Mouse (Mus musculus) heart, embryonic 14.5 days (tissue): ENCODE measurements at regions not wholly inside any gene's neighbourhood (a gene's known extent, or its start where the extent isn't known, plus 50 kb on each side); places are given as distances from the start of the nearest gene placed in this dataset.

ENCODE experiments used
- ATAC-seq: fragments of 200-750 bp; cut with Nextera tagmentation; 2 replicates; pipeline ENCODE4 v1.8.0; 2017; ENCODE audit warnings: low read depth, moderate TSS enrichment; ENCODE audit not compliant: insufficient number of reproducible peaks, insufficient read depth, low FRiP score
- H3K27ac ChIP-seq, 2 experiments: fragments of 200-500 bp in 1 of 2; fragments of 300-500 bp in 1 of 2; sonication (generic) in 1 of 2; replicated peaks in 1 of 2; 2 replicates each; pipeline ENCODE4 v1.5.1; 2012 to 2014; ENCODE audit warnings: low read depth in 2 of 2, low read length in 2 of 2, control low read depth in 1 of 2, mild to moderate bottlenecking in 1 of 2, mixed read lengths in 1 of 2; ENCODE audit not compliant: control insufficient read depth in 1 of 2, insufficient read depth in 1 of 2
- H3K27me3 ChIP-seq: fragments of 300-500 bp; sonication (generic); 2 replicates; pipeline ENCODE4 v1.6.1; 2014; ENCODE audit warnings: mild to moderate bottlenecking, low read length, control low read depth; ENCODE audit not compliant: control insufficient read depth, insufficient read depth
- H3K36me3 ChIP-seq: fragments of 300-500 bp; sonication (generic); 2 replicates; pipeline ENCODE4 v1.6.1; 2014; ENCODE audit warnings: mild to moderate bottlenecking, control low read depth, low read length, mixed read lengths; ENCODE audit not compliant: control insufficient read depth, insufficient read depth
- H3K4me1 ChIP-seq, 2 experiments: fragments of 200-500 bp in 1 of 2; fragments of 300-500 bp in 1 of 2; sonication (generic) in 1 of 2; 2 replicates each; pipeline ENCODE4 v1.6.1; 2012 to 2014; ENCODE audit warnings: low read length in 2 of 2, control low read depth in 1 of 2, mixed read lengths in 1 of 2; ENCODE audit not compliant: control insufficient read depth in 2 of 2, insufficient read depth in 2 of 2
- H3K4me2 ChIP-seq: fragments of 300-500 bp; sonication (generic); 2 replicates; pipeline ENCODE4 v1.6.1; 2014; ENCODE audit warnings: mild to moderate bottlenecking, low read length
- H3K4me3 ChIP-seq, 2 experiments: fragments of 200-500 bp in 1 of 2; fragments of 300-500 bp in 1 of 2; sonication (generic) in 1 of 2; 2 replicates each; pipeline ENCODE4 v1.5.1; 2012 to 2014; ENCODE audit warnings: low read length in 2 of 2, mild to moderate bottlenecking in 2 of 2, control low read depth in 1 of 2, low read depth in 1 of 2, moderate library complexity in 1 of 2; ENCODE audit not compliant: control insufficient read depth in 1 of 2, insufficient read depth in 1 of 2
- H3K9ac ChIP-seq: fragments of 300-500 bp; sonication (generic); 2 replicates; pipeline ENCODE4 v1.6.1; 2014; ENCODE audit warnings: mild to moderate bottlenecking, low read length
- H3K9me3 ChIP-seq: fragments of 300-500 bp; sonication (generic); 2 replicates; pipeline ENCODE4 v1.6.1; 2016; ENCODE audit warnings: low read length, control low read depth; ENCODE audit not compliant: control insufficient read depth
- WGBS: fragments of 180-500 bp; shearing (Covaris S2); extraction: QIAGEN DNeasy Blood & Tissue Kit; methylation state at CpG from one replicate; pipeline ENCODE4 v1.1.7; 2014; 5-methylcytosine and 5-hydroxymethylcytosine counted together

- Histone ChIP-seq H3K4me1 (no peaks in the 10 kb centered on the region), H3K36me3 (no peaks in the 10 kb centered on the region), H3K27ac (no peak overlapping the region), H3K9me3 (no peaks in the 10 kb centered on the region), H3K4me3 (no peak overlapping the region), H3K27me3 (no peaks in the 10 kb centered on the region), H3K9ac (no peak overlapping the region), H3K4me2 (no peak overlapping the region)
- 65% methylated on average over 3 of the region's 3 CpGs for WGBS
- ATAC-seq = no peak
Measured at GRCm38 (mm10) chr13:16641611-16642449, 630.2 kb downstream of the Inhba start.

GRCm38 (mm10) chr13:16642450-16642994, 630.9 kb downstream of the Inhba start:
- H3K36me3 ChIP-seq = no peaks in the 10 kb centered on the region
- H3K9me3 ChIP-seq = no peaks in the 10 kb centered on the region
- H3K9ac ChIP-seq = no peak overlapping the region
- H3K4me2 ChIP-seq = no peak overlapping the region
- WGBS = 34% methylated on average over 6 of the region's 6 CpGs
- H3K4me1 ChIP-seq = no peaks in the 10 kb centered on the region
- H3K27ac ChIP-seq = no peak overlapping the region
- no peak overlapping the region for H3K4me3 ChIP-seq
- H3K27me3 ChIP-seq = no peaks in the 10 kb centered on the region
- ATAC-seq = no peak

DNA sequence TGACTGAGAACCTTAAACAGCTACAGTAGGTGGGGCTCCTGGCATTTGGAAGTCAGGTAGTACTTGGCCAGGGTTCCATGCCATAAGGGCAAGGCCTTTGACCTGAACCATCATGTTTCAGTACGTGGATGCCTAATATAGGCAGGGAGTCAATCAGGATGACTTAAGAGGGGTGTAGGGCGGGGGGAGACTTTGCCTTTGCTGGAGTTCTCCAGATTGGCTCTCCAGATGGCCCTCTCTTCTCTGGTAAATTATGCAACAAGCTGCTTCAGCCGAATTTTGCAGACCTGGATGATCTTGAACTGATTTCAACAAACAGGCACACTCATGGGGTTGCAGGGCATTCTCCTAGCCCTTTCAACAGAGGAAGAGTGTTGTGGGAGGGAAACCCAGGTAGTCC, 633.7 kb downstream of the Inhba start:
- Histone ChIP-seq H3K9ac (no peak overlapping the region), H3K4me3 (no peak overlapping the region), H3K4me2 (no peak overlapping the region), H3K4me1 (no peaks in the 10 kb centered on the region), H3K9me3 (no peaks in the 10 kb centered on the region), H3K27ac (no peak overlapping the region), H3K36me3 (no peaks in the 10 kb centered on the region), H3K27me3 (no peaks in the 10 kb centered on the region)
- no peak for ATAC-seq
- WGBS = 69% methylated on average over 3 of the region's 3 CpGs

- H3K9me3 ChIP-seq = no peaks in the 10 kb centered on the region
- no peaks in the 10 kb centered on the region for H3K36me3 ChIP-seq
- no peak overlapping the region for H3K27ac ChIP-seq
- no peaks in the 10 kb centered on the region for H3K27me3 ChIP-seq
- H3K4me2 ChIP-seq = no peak overlapping the region
- no peaks in the 10 kb centered on the region for H3K4me1 ChIP-seq
- H3K9ac ChIP-seq = no peak overlapping the region
- H3K4me3 ChIP-seq = no peak overlapping the region
- no peak for ATAC-seq
Measured at GRCm38 (mm10) chr13:16646056-16646455, 634.4 kb downstream of the Inhba start.

GRCm38 (mm10) chr13:16646649-16647048, 635.0 kb downstream of the Inhba start:
- Histone ChIP-seq H3K4me3 (no peak overlapping the region), H3K4me2 (no peak overlapping the region), H3K4me1 (no peaks in the 10 kb centered on the region), H3K27ac (no peak overlapping the region), H3K27me3 (no peaks in the 10 kb centered on the region), H3K9ac (no peak overlapping the region), H3K9me3 (no peaks in the 10 kb centered on the region), H3K36me3 (no peaks in the 10 kb centered on the region)
- no peak for ATAC-seq

DNA sequence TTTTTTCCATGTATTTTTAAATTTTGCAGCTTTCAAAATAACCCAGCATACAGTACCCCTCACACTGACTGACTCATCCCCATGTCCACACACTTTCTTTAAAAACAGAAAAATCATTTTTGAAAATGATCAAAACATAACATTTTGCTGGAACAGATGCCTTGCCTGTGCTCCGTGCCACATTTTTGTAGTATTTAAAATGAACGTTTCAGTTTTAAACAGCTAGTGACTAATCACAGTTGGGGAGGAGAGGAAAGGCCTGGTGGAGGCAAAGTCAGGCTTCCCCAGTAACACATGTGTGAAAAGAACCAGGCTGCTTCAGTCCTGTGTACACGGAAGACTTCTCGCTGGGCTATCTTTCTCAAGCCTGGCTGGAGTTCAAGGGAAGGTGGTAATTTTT, 644.5 kb downstream of the Inhba start:
- H3K4me1 ChIP-seq = no peaks in the 10 kb centered on the region
- H3K9me3 ChIP-seq = no peaks in the 10 kb centered on the region
- H3K36me3 ChIP-seq = no peaks in the 10 kb centered on the region
- 65% methylated on average over 4 of the region's 4 CpGs for WGBS
- no peaks in the 10 kb centered on the region for H3K27me3 ChIP-seq
- H3K27ac ChIP-seq = no peak overlapping the region
- H3K9ac ChIP-seq = no peak overlapping the region
- no peak overlapping the region for H3K4me2 ChIP-seq
- no peak overlapping the region for H3K4me3 ChIP-seq
- ATAC-seq = no peak

DNA sequence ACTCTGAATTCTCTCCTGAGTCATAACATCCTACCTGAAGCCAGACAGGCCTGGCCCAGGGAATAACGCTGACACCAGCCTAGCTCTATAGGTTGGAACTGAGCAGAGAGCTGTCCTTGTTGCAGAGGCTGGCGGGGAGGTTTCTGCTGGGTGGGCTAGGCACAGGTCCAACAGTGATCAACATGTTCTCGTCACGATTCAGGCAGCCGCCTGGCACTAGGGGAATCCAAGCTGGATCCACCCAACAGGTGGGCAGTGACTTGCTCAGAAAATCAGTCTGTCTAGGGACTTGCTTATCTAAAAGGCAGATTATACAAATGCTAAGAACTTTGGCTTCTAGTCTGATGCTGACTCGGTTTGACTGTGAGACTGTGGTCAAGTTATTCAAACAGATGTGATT, 648.2 kb downstream of the Inhba start:
- no peak overlapping the region for H3K4me3 ChIP-seq
- H3K4me2 ChIP-seq = no peak overlapping the region
- H3K27me3 ChIP-seq = no peaks in the 10 kb centered on the region
- H3K9me3 ChIP-seq = no peaks in the 10 kb centered on the region
- 55% methylated on average over 6 of the region's 6 CpGs for WGBS
- ATAC-seq = no peak
- H3K9ac ChIP-seq = no peak overlapping the region
- H3K27ac ChIP-seq = no peak overlapping the region
- no peaks in the 10 kb centered on the region for H3K36me3 ChIP-seq
- no peaks in the 10 kb centered on the region for H3K4me1 ChIP-seq

DNA sequence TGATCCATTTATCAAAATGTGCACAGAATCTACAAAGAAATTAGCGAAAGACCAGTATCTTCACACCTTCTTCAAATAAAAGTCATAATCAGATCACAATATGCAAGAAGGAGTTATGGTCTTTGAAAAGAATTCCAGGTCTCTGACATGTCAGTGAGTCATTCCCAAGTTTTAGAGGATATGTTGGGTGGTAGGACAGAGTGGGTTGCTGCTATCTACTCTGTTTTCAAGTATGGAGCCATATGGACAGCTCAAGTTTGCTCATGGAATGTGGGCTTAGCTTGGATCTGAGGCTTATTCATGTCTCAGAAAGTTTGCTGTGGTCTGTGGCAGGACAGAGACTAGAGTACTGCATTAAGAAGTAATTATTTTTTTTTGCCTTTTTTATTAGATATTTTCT, 657.0 kb downstream of the Inhba start:
- Histone ChIP-seq H3K27me3 (no peaks in the 10 kb centered on the region), H3K4me1 (no peaks in the 10 kb centered on the region), H3K9me3 (no peaks in the 10 kb centered on the region), H3K4me2 (no peak overlapping the region), H3K9ac (no peak overlapping the region), H3K4me3 (no peak overlapping the region), H3K27ac (no peak overlapping the region), H3K36me3 (no peaks in the 10 kb centered on the region)
- WGBS = 94% methylated on average over 1 of the region's 1 CpGs
- no peak for ATAC-seq
